Mouse (Mus musculus): ENCODE data around the gene Mad1l1. TPM values are rescaled to one million over a fixed set of nuclear protein-coding genes. Genes with fewer than 3 reads are reported as not detected.

The Mad1l1 gene
- polyA plus RNA-seq, 1 experiment from 2014 or later, result 20.5 TPM

- no peak for ATAC-seq (ENCODE audit: insufficient number of reproducible peaks, insufficient read depth, low FRiP score, low read depth)
Measured at GRCm38 (mm10) chr5:140128414-140128981, 192.9 kb downstream of the Mad1l1 start.

DNA sequence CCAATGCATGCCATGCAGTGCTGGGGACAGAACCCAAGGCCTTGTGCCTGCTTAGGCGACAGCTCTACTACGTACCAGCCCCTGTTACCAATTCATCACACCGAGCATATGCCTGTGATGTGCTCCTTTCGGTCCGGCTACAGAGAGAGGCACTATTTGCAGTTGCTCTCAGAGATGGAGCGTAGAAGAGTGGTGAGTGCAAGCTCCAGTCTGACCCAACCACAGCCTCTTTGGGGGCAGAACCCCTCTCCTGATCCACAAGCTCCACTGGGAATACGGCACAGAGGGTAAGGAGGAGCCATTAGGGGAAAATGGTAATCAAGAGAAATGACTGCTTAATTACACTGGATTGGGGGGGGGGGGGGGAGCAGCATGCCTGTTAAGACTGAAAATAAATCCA, 193.4 kb downstream of the Mad1l1 start:
- Histone ChIP-seq H3K4me1 (ENCODE audit: control insufficient read depth in 2 of 2, insufficient read depth in 2 of 2, low read length in 2 of 2) (no peaks in the 10 kb centered on the region), H3K27ac (replicated peaks in 1 of 2; ENCODE audit: control insufficient read depth in 1 of 2, insufficient read depth in 1 of 2, low read depth in 2 of 2, low read length in 2 of 2) (no peak overlapping the region), H3K36me3 (ENCODE audit: control insufficient read depth, insufficient read depth, low read length) (no peaks in the 10 kb centered on the region), H3K9me3 (ENCODE audit: control insufficient read depth, low read length) (no peaks in the 10 kb centered on the region), H3K27me3 (ENCODE audit: control insufficient read depth, insufficient read depth, low read length) (no peaks in the 10 kb centered on the region), H3K4me3 (ENCODE audit: control insufficient read depth in 1 of 2, insufficient read depth in 1 of 2, low read depth in 1 of 2, low read length in 2 of 2) (no peak overlapping the region), H3K9ac (ENCODE audit: low read length) (no peak overlapping the region), H3K4me2 (ENCODE audit: low read length) (no peak overlapping the region)
- WGBS, result 93% methylated on average over 7 of the region's 7 CpGs
- ATAC-seq (ENCODE audit: insufficient number of reproducible peaks, insufficient read depth, low FRiP score, low read depth), result no peak

More at GRCm38 (mm10) chr5:140128414-140128981, 192.9 kb downstream of the Mad1l1 start:
- no peaks in the 10 kb centered on the region for H3K4me1 ChIP-seq (ENCODE audit: control insufficient read depth in 2 of 2, insufficient read depth in 2 of 2, low read length in 2 of 2)
- H3K36me3 ChIP-seq (ENCODE audit: control insufficient read depth, insufficient read depth, low read length), result no peaks in the 10 kb centered on the region
- WGBS, result 92% methylated on average over 9 of the region's 9 CpGs
- no peak overlapping the region for H3K27ac ChIP-seq (replicated peaks in 1 of 2; ENCODE audit: control insufficient read depth in 1 of 2, insufficient read depth in 1 of 2, low read depth in 2 of 2, low read length in 2 of 2)
- H3K27me3 ChIP-seq (ENCODE audit: control insufficient read depth, insufficient read depth, low read length), result no peaks in the 10 kb centered on the region
- H3K9ac ChIP-seq (ENCODE audit: low read length), result no peak overlapping the region
- no peak overlapping the region for H3K4me3 ChIP-seq (ENCODE audit: control insufficient read depth in 1 of 2, insufficient read depth in 1 of 2, low read depth in 1 of 2, low read length in 2 of 2)
- H3K9me3 ChIP-seq (ENCODE audit: control insufficient read depth, low read length), result no peaks in the 10 kb centered on the region
- H3K4me2 ChIP-seq (ENCODE audit: low read length), result no peak overlapping the region

DNA sequence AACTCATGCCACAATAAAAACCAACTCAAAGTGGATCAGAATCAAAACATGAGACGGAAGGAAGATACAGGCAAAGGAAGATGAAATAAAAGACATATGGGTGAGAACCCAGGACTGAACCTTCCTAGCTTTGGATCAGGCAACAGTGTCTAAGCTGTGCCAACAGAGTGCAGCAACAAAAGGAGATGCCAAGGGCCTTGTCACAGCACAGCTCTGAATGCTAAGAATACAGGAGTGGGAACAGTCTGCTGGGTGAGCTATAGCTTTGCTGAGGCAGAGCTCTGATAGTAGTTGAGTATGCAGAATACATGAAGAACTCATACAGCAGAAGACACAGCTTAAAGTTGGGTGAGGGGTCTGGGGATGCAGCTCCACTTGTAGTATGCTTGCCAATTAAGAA, 196.7 kb downstream of the Mad1l1 start:
- Histone ChIP-seq H3K27ac (replicated peaks in 1 of 2; ENCODE audit: control insufficient read depth in 1 of 2, insufficient read depth in 1 of 2, low read depth in 2 of 2, low read length in 2 of 2) (no peak overlapping the region), H3K9ac (ENCODE audit: low read length) (no peak overlapping the region), H3K9me3 (ENCODE audit: control insufficient read depth, low read length) (no peaks in the 10 kb centered on the region), H3K4me3 (ENCODE audit: control insufficient read depth in 1 of 2, insufficient read depth in 1 of 2, low read depth in 1 of 2, low read length in 2 of 2) (no peak overlapping the region), H3K4me2 (ENCODE audit: low read length) (no peak overlapping the region), H3K36me3 (ENCODE audit: control insufficient read depth, insufficient read depth, low read length) (no peaks in the 10 kb centered on the region), H3K27me3 (ENCODE audit: control insufficient read depth, insufficient read depth, low read length) (no peaks in the 10 kb centered on the region), H3K4me1 (ENCODE audit: control insufficient read depth in 2 of 2, insufficient read depth in 2 of 2, low read length in 2 of 2) (no peaks in the 10 kb centered on the region)
- no peak for ATAC-seq (ENCODE audit: insufficient number of reproducible peaks, insufficient read depth, low FRiP score, low read depth)
- WGBS, result 94% methylated on average over 1 of the region's 1 CpGs

DNA sequence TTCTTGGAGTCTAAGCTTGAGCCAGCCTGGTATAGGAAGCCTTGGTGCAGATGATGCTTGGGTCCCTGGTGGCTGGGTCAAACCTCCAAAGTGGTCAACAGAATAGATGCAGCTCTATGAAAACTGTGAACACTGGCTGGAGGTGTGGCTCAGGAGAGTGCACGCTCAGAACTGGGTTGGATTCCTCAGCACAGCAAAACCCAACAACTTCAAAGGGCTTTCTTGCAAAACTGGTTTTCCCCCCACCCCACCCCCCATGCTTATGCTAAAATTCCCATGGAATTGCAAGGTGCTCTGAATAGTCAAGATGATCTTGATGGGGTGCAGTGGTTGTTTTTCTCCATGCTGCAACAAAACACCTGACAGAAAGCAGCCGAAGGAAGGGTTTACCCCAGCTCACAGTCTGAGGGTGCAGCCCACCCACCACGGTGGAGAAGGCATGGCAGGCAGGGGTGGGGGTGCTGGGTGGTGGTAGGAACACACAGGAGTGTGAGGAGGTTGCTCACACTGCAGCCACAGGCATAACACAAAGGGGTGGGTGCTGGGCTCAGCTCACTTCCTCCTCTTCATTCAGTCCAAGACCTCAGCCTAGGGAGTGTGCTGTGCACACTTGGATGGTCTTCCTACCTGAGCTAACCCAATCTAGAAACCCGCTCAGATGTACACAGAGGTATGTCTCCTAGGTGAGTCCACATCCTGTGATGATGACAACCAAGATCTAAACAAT, 197.5 kb downstream of the Mad1l1 start:
- H3K4me1 ChIP-seq (ENCODE audit: control insufficient read depth in 2 of 2, insufficient read depth in 2 of 2, low read length in 2 of 2), result no peaks in the 10 kb centered on the region
- no peak for ATAC-seq (ENCODE audit: insufficient number of reproducible peaks, insufficient read depth, low FRiP score, low read depth)
- H3K9me3 ChIP-seq (ENCODE audit: control insufficient read depth, low read length), result no peaks in the 10 kb centered on the region
- no peak overlapping the region for H3K27ac ChIP-seq (replicated peaks in 1 of 2; ENCODE audit: control insufficient read depth in 1 of 2, insufficient read depth in 1 of 2, low read depth in 2 of 2, low read length in 2 of 2)
- H3K9ac ChIP-seq (ENCODE audit: low read length), result no peak overlapping the region
- 77% methylated on average over 4 of the region's 4 CpGs for WGBS
- H3K27me3 ChIP-seq (ENCODE audit: control insufficient read depth, insufficient read depth, low read length), result no peaks in the 10 kb centered on the region
- no peak overlapping the region for H3K4me3 ChIP-seq (ENCODE audit: control insufficient read depth in 1 of 2, insufficient read depth in 1 of 2, low read depth in 1 of 2, low read length in 2 of 2)
- no peaks in the 10 kb centered on the region for H3K36me3 ChIP-seq (ENCODE audit: control insufficient read depth, insufficient read depth, low read length)
- H3K4me2 ChIP-seq (ENCODE audit: low read length), result no peak overlapping the region

DNA sequence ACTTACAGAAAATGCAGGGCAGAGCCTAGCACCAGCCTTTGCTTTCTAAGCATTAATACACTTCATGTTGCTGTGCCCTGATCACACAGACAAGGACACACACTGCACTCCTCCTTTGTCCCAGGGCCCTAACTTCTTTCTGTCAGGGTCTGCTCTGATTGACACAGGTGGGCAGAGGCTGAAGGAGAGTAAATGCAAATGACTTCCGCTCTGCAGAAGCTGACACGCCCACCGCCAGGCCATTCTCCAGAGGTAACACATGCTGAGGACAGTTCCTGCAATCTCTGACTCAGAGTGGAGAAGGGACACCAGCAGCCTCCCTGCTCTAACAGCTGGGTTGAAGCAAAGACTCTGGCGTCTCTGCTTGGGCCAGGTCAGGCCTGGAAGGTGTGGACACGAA, 198.2 kb downstream of the Mad1l1 start:
- no peaks in the 10 kb centered on the region for H3K9me3 ChIP-seq (ENCODE audit: control insufficient read depth, low read length)
- H3K36me3 ChIP-seq (ENCODE audit: control insufficient read depth, insufficient read depth, low read length), result no peaks in the 10 kb centered on the region
- no peak overlapping the region for H3K4me3 ChIP-seq (ENCODE audit: control insufficient read depth in 1 of 2, insufficient read depth in 1 of 2, low read depth in 1 of 2, low read length in 2 of 2)
- no peak overlapping the region for H3K9ac ChIP-seq (ENCODE audit: low read length)
- no peak overlapping the region for H3K27ac ChIP-seq (replicated peaks in 1 of 2; ENCODE audit: control insufficient read depth in 1 of 2, insufficient read depth in 1 of 2, low read depth in 2 of 2, low read length in 2 of 2)
- H3K4me1 ChIP-seq (ENCODE audit: control insufficient read depth in 2 of 2, insufficient read depth in 2 of 2, low read length in 2 of 2), result no peaks in the 10 kb centered on the region
- WGBS, result 61% methylated on average over 5 of the region's 5 CpGs
- H3K27me3 ChIP-seq (ENCODE audit: control insufficient read depth, insufficient read depth, low read length), result no peaks in the 10 kb centered on the region
- no peak overlapping the region for H3K4me2 ChIP-seq (ENCODE audit: low read length)
- no peak for ATAC-seq (ENCODE audit: insufficient number of reproducible peaks, insufficient read depth, low FRiP score, low read depth)

GRCm38 (mm10) chr5:140121966-140122365, 199.4 kb downstream of the Mad1l1 start:
- Histone ChIP-seq H3K27me3 (ENCODE audit: control insufficient read depth, insufficient read depth, low read length) (no peaks in the 10 kb centered on the region), H3K4me3 (ENCODE audit: control insufficient read depth in 1 of 2, insufficient read depth in 1 of 2, low read depth in 1 of 2, low read length in 2 of 2) (no peak overlapping the region), H3K4me2 (ENCODE audit: low read length) (no peak overlapping the region), H3K9ac (ENCODE audit: low read length) (no peak overlapping the region), H3K9me3 (ENCODE audit: control insufficient read depth, low read length) (no peaks in the 10 kb centered on the region), H3K4me1 (ENCODE audit: control insufficient read depth in 2 of 2, insufficient read depth in 2 of 2, low read length in 2 of 2) (peaks cover under 1 to 1% of the 10 kb centered on the region in 2 experiments; a peak in 3 of 4 replicates), H3K36me3 (ENCODE audit: control insufficient read depth, insufficient read depth, low read length) (no peaks in the 10 kb centered on the region), H3K27ac (replicated peaks in 1 of 2; ENCODE audit: control insufficient read depth in 1 of 2, insufficient read depth in 1 of 2, low read depth in 2 of 2, low read length in 2 of 2) (no peak overlapping the region)
- WGBS, result 92% methylated on average over 3 of the region's 3 CpGs
- no peak for ATAC-seq (ENCODE audit: insufficient number of reproducible peaks, insufficient read depth, low FRiP score, low read depth)

DNA sequence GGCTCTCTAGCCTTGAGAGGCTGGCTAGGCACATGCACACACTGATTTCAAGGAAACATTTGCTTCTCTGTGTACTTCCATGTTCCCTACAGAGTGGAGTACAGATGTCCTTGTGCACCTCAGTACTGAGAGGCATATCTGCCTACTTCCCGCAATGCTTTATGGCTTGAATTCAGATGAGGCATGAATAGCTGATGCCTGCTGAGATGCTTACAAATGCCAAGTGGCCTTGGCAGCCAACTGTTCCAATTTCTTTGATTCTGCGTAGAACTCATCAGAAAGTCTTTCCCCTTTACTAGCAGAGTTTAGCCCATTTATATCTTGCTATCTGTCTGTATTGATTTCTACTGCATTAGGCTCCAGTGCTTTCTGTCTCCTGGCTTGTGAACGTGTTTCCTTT, 202.4 kb downstream of the Mad1l1 start:
- Histone ChIP-seq H3K27me3 (ENCODE audit: control insufficient read depth, insufficient read depth, low read length) (no peaks in the 10 kb centered on the region), H3K36me3 (ENCODE audit: control insufficient read depth, insufficient read depth, low read length) (no peaks in the 10 kb centered on the region), H3K4me1 (ENCODE audit: control insufficient read depth in 2 of 2, insufficient read depth in 2 of 2, low read length in 2 of 2) (peaks cover 23 to 25% of the 10 kb centered on the region in 2 experiments), H3K27ac (replicated peaks in 1 of 2; ENCODE audit: control insufficient read depth in 1 of 2, insufficient read depth in 1 of 2, low read depth in 2 of 2, low read length in 2 of 2) (no peak overlapping the region), H3K4me3 (ENCODE audit: control insufficient read depth in 1 of 2, insufficient read depth in 1 of 2, low read depth in 1 of 2, low read length in 2 of 2) (no peak overlapping the region), H3K9ac (ENCODE audit: low read length) (no peak overlapping the region), H3K9me3 (ENCODE audit: control insufficient read depth, low read length) (no peaks in the 10 kb centered on the region), H3K4me2 (ENCODE audit: low read length) (no peak overlapping the region)
- WGBS, result 92% methylated on average over 3 of the region's 3 CpGs
- no peak for ATAC-seq (ENCODE audit: insufficient number of reproducible peaks, insufficient read depth, low FRiP score, low read depth)

- Histone ChIP-seq H3K27ac (replicated peaks in 1 of 2; ENCODE audit: control insufficient read depth in 1 of 2, insufficient read depth in 1 of 2, low read depth in 2 of 2, low read length in 2 of 2) (no peak overlapping the region), H3K9ac (ENCODE audit: low read length) (no peak overlapping the region), H3K9me3 (ENCODE audit: control insufficient read depth, low read length) (no peaks in the 10 kb centered on the region), H3K36me3 (ENCODE audit: control insufficient read depth, insufficient read depth, low read length) (no peaks in the 10 kb centered on the region), H3K4me3 (ENCODE audit: control insufficient read depth in 1 of 2, insufficient read depth in 1 of 2, low read depth in 1 of 2, low read length in 2 of 2) (no peak overlapping the region), H3K27me3 (ENCODE audit: control insufficient read depth, insufficient read depth, low read length) (no peaks in the 10 kb centered on the region), H3K4me2 (ENCODE audit: low read length) (no peak overlapping the region), H3K4me1 (ENCODE audit: control insufficient read depth in 2 of 2, insufficient read depth in 2 of 2, low read length in 2 of 2) (peaks cover 23 to 25% of the 10 kb centered on the region in 2 experiments)
- no peak for ATAC-seq (ENCODE audit: insufficient number of reproducible peaks, insufficient read depth, low FRiP score, low read depth)
Measured at GRCm38 (mm10) chr5:140117968-140118367, 203.4 kb downstream of the Mad1l1 start.
